Mouse (Mus musculus): ENCODE results near the gene Sde2.

Gene Sde2

DNA sequence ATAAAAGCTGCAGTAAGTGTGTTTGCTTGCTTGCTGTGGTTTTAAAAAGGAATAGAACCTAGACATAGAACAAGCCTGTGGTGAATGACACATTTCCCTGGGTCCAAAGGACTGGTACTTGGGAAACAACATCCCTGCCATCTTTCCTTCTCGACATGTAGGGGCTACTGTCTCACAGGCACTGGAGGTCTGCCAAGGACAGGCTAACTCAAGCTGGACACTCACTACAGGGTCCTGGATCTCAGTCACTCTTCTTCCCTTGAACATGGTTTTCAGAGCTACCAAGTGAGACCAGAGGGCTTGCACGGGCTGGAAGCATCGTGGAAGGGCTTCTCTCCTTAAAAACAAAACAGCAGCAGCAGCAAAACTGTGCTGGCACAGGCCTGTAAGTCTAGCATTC, 27.2 kb upstream of the Sde2 start:
- no peak for TF ChIP-seq GATA4 (IDR thresholded peaks at IDR 0.05; ENCODE audit: insufficient replicate concordance, low read length)

DNA sequence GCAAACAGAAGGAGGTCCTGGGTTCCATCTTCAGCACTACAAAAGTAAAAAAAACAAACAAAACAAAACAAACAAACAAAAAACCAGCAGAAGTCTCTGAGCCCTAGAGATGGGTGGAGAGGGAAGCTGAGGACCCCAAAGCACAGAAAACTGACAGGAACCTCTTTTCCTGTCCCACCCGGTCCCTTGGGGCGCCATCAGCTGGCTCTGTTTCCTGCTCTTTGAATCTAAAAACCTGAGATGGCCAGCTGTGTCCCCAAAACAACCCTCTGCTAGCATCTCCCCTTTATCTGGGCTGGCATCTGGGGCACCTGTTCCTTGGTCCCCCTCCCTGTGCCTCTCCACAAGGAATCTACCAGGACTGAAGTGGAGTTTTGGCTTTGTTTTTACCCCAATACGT, 26.2 kb upstream of the Sde2 start:
- TF ChIP-seq GATA4 (IDR thresholded peaks at IDR 0.05; ENCODE audit: insufficient replicate concordance, low read length): no peak

DNA sequence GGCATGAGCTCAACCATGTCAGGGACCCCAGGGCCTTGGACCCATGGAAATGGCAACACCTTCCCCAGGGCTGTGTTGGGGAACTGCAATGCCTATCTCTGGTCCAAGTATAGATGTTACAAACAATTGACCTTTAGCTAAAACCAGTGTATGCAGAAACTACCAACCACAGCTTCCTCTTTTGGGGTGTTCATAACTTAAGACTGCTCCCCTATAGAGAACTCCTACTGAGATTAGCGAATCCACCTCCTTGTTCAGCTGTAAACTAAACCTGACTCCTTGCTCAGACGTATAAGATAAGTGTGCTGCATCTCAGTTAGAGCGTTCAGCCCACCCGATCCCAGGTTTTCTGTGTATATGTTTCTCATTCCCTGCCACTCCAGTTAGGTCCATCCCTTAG, 24.3 kb upstream of the Sde2 start:
- no peak for TF ChIP-seq GATA4 (IDR thresholded peaks at IDR 0.05; ENCODE audit: insufficient replicate concordance, low read length)

DNA sequence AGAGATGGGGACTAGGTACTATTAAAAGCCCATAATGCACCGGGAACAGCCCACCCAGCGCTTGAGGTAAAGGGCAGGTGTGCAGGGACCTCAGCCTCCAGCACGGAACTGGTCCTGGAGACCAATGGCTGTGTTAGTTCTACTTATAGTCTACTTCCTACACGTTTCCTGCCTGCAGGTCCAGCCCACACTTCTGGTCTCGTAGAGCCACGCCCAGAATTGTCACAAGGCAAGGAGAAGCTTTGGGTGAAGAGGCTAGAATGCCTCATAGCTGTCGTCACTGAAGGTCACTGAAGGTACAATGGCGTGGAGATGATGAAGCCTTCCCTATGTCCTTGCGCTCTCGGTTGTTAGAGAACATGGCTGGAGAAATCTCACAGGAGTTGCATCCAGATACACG, 21.2 kb upstream of the Sde2 start:
- no peak for TF ChIP-seq GATA4 (IDR thresholded peaks at IDR 0.05; ENCODE audit: insufficient replicate concordance, low read length)

DNA sequence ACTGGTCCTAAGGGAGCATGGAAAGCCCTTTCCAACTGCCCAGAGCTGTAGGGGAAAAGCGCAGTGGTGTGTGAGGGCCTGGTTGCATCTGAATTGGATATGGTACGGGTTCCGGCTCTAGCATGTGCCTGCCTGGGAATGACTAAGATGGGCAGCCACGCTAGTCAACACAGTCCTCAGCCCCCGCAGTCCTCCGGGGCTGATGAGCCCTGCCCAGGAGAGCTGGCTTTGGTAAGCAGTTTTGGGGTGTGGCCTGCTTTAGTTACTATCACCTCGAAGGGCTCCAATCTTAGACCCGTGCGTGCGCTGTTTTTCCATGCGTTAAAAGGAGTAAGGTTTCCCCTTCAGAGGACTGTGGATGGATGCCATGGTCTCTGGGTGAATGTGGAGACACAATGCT, 20.8 kb upstream of the Sde2 start:
- no peak for TF ChIP-seq GATA4 (IDR thresholded peaks at IDR 0.05; ENCODE audit: insufficient replicate concordance, low read length)

DNA sequence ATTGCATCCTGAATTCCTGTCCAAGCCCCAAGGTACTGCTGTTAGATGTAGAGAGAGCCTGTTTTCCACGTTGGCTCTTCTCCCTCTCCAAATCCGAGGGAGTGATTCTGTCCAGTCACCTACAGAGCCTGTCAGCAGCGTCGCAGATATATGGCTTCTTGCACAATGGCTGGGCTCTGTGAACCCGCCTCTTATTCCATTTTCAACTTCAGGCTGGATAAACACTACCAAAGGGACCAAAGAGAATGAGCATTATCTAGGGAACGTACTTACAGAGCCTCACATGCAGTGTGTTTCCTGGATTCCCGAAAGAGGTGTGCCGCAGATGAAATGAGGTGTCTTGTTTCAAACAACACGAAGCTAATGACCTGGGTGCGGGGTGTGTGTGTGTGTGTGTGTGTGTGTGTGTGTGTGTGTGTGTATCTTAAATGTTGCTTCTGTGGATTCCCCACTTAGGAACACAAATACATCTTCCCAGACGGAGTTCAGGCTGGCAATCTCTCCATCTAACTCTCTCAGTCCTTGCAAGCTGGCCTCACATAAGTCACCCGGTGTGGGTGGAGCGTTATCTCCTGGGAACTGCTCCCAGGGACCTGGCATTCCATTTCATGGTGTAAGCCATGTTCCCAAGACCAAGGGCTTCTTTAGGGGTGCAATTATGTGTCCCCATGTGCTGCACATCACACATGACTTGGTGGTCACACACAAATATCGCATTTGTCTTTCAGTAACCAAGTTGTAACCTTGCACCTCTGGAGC, 20.2 kb upstream of the Sde2 start:
- no peak for TF ChIP-seq GATA4 (IDR thresholded peaks at IDR 0.05; ENCODE audit: insufficient replicate concordance, low read length)

DNA sequence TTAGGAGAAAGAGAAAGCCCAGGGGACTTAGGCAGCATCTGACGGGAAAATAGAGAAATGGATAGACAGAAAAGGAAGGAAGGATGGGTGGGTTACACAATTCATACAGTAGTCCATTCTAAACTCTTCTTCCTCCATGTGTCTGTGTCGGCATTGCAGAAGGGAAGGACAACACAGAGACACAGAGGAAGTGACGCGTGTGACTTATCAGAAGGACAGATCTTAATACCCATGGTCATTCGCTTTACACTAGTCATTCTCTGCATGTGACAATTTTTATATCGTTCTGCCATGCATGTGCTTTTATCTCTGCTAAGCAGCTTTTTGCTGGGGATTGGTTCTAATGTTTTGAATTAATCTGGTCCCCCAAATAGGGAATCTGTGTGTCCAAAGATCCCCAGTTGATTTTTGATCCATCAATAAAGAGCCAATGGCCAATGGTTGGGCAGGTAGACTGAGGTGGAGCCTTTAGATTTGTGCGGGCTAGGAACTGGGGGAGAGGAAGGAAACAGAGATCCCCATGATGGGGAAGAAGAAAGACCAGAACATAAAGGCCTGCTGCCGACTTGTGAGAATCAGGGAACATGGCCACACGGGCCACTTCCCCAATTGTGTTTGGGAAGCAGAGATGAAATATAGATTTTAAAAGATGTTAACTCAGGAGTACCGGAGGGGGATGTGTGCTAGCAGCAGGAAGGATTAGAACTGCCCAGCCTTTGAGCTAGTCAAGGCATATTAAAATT, 15.5 kb upstream of the Sde2 start:
- TF ChIP-seq GATA4 (IDR thresholded peaks at IDR 0.05; ENCODE audit: insufficient replicate concordance, low read length): no peak

DNA sequence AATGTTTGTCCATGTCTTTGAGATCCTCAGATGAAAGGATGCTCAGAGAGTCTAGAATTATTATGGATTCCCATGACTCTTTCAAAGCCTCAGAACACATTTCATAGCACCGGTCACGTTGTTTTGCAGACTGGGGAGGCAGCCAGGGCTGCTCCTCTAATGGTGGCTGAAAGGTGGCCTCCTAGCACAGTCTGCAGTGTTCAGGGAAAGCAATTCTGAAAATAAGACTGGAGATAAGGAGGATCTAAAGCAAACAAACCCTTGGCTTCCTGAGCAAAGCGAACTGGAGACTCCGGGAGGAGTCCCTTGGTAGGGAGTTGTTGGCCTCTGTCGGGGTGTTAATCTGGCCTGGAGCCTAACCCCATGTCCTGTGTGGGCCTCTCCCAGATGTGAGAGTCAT, 13.7 kb upstream of the Sde2 start:
- TF ChIP-seq GATA4 (IDR thresholded peaks at IDR 0.05; ENCODE audit: insufficient replicate concordance, low read length): no peak

DNA sequence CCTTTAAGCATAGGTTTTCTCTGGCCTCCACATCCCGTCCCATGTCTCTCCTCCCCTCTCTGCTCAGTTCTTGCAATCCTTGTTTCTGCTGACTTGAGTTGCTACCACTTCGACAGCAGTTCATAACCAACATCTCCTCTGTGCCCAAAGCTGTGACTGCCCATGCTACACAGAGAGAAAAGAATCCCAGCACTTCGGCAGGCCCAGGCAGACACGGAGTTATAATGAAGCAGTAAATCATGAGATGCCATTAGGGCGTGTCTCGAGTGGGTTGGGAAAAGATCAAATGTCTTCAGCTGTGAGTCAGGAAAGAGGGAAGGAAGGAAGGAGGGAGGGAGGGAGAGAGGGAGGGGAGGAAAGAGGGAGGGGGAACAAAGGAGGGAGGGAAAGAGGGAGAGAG, 12.9 kb upstream of the Sde2 start:
- no peak for TF ChIP-seq GATA4 (IDR thresholded peaks at IDR 0.05; ENCODE audit: insufficient replicate concordance, low read length)

DNA sequence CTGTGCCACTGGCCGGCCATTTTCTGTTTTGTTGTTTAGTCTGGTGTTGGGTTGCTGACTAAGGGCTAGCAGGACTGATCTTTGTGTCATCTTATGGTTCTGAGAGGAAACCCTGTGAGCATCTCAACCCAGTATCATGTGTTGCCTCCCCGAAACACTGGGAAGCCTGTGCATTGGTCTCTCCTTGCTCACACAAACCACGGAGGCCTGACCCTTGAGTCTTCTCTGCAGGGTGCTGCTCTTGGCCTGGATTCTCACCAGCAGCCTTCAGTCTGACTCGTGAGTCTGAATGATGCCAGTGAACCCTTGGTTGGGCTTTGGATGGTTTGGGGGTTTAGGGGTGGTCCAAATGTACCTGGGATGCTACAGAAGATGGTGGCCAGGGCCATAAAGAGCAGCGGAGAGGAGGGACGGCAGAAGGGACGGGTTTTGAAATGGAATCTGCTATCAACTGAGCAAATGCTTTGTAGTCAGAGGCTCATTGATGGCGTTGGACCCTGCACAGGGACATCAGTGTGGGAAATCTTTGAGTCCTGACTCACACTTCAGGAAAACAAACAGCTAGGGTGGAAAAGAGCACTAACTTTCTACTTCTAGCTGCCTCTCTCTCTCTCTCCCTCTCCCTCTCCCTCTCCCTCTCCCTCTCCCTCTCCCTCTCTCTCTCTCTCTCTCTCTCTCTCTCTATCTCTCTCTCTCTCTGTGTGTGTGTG, 11.6 kb upstream of the Sde2 start:
- no peak for TF ChIP-seq GATA4 (IDR thresholded peaks at IDR 0.05; ENCODE audit: insufficient replicate concordance, low read length)

DNA sequence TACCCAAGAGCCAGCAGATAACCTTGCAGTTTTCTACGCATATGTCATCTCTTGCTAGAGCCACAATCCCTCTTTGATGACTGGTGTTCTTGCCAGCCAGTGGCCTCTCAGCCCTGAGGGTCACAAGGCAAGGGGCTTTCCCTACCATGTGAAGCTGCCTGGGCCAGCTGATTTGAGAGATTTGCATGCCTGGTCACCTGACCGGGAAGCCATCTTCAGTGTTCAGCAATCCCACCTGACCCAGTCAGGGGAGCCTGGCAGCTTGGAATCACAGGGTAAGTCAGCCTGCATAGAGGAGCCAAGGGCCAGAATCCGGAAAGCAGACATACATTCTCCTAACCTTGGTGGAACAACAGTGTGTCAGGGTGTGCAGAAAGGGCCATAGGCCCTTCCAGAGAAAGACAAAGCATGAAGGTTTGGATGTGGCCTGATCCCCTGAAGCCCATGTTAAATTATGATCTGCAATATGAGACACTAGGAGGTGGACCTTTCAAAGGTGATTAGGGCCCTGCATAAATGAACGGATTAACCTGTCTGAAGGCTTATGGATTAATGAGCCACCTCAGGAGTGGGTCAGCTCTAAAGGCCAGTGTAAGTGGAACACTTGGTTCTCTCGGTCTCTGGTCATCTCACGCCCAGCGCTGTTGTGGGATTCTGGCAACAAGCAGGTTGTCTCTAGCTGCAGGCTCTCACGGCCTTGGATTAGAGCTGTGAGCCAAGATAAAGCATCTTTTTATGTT, 9.2 kb upstream of the Sde2 start:
- TF ChIP-seq GATA4 (IDR thresholded peaks at IDR 0.05; ENCODE audit: insufficient replicate concordance, low read length): no peak

DNA sequence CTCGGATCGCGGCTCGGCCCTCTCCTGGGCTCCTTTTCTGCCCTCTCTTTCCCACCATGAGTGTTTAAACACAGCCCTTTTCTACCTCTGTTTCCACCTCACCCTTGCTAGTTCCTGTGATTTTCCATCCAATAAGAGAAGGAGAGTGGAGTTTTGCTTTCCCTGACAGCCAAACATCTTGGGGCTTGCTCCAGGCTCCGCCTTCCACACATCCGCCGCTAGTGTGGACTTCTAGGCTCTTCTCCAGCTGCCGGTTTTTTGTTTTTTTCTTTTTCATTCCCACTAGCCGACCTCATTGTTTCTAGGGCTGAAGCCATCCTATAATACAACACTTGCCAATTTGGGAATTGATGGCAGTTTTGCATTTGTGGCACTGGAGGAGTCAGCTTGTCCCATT, 2.8 kb upstream of the Sde2 start:
- no peak for TF ChIP-seq GATA4 (IDR thresholded peaks at IDR 0.05; ENCODE audit: insufficient replicate concordance, low read length)

DNA sequence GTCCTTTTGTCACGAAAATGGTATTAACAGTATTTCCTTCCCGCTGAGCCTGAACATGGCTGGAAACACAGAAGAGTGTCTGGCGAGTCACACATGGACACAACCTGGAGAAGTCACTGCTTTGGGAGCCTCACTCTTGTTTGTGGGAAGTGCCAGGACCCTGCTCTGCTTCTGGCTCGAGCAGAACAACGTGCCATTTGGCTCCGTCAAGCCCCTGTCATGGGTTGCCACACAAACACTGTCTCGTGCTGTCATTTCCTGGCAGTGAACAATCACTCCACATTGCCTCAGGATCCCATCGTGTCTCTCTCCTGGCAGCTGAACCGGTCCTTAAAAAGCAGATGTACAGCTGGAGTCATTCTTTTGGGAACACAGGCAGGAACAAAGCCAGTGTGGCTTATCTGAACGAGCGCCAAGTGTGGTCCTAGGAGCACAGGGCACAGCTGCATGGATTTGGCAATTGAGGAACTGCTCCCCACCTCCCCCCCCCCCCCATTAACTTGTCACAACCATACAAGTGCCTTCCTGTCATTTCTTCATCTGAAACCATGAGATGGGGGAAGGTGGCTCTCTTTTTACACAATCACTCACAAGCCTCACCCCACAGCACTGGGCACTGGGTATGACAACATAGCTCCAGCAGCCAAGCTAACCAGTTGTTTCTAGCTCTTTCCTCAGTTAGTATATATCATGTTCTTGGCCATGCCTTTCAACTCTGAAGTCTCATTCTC, 2.3 kb upstream of the Sde2 start:
- no peak for TF ChIP-seq GATA4 (IDR thresholded peaks at IDR 0.05; ENCODE audit: insufficient replicate concordance, low read length)

DNA sequence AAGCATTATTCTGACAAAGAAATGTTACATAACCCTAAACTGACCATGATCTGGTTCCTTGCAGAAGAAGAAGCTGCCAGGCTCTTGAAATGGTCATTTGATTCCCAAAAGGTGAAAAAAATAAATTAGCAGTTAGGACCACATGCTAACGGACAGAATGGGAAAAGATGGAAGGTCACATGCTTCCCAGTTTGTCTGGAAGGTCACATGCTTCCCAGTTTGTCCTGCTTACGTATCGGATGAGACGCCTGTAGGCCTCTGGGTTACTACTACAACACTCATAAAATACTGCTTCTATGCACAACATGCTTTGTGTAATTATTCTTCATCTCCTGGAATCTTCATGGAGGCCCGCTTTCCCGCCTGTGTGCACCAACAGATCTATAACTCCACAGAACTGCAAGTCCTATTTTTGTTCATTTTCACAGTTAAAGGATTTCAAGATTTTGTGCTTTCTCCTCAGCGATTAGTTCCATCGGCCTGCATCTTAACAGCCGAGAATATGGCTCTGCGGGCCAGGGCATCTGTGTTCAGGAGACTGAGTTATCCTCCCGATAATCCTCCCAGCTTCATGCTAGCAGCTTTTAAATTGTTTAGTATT, 1.1 kb upstream of the Sde2 start:
- no peak for TF ChIP-seq GATA4 (IDR thresholded peaks at IDR 0.05; ENCODE audit: insufficient replicate concordance, low read length)

All from liver, adult (tissue).